In genomic region chr4:150220584-150220983, GRCm38 (mm10) we compare ENCODE assay signal across 9 mouse cellular contexts. TPM values are rescaled to one million over a fixed set of nuclear protein-coding genes. Genes with fewer than 3 reads are reported as not detected.
DNase-seq lines count a peak whose midpoint lies in the region; ATAC-seq and TF ChIP-seq lines count a peak whose summit lies in the region.
"Had no signal": no experiment of that assay in that cellular context is flagged by ENCODE, and none has a peak within 500 bp of the region (broad histone marks: within the 10 kb centered on the region; RNA-seq: fewer than 3 reads in every experiment).

No protein-coding gene starts in this region.

- peaks cover 12% of the 10 kb centered on the region for H3K4me1 ChIP-seq in heart, embryonic 10.5 days
- H3K4me1 ChIP-seq in intestine, postnatal 0 days (replicated peaks; ENCODE audit: control insufficient read depth, insufficient read depth, low read length) = no peaks in the 10 kb centered on the region
- peaks cover 24% of the 10 kb centered on the region for H3K4me1 ChIP-seq in liver, embryonic 15.5 days (replicated peaks)

- 0 out of 2 replicates have a peak, but pooled peaks cover 5% of the 10 kb centered on the region for H3K27me3 ChIP-seq in heart, embryonic 10.5 days (ENCODE audit: insufficient read depth, poor library complexity, severe bottlenecking)
- no peaks in the 10 kb centered on the region for H3K27me3 ChIP-seq in intestine, postnatal 0 days (replicated peaks; ENCODE audit: control insufficient read depth, insufficient read depth, low read length)
- no peaks in the 10 kb centered on the region for H3K27me3 ChIP-seq in liver, embryonic 15.5 days
- H3K27me3 ChIP-seq: CH12.LX had no signal

- peak overlapping the region; percentile 72 for H3K27ac ChIP-seq in heart, embryonic 10.5 days
- peak overlapping the region; percentile 86 for H3K27ac ChIP-seq in intestine, postnatal 0 days (ENCODE audit: low read depth, low read length)
- H3K27ac ChIP-seq in liver, embryonic 15.5 days (replicated peaks) = peak overlapping the region; percentile 63

- H3K36me3 ChIP-seq in heart, embryonic 10.5 days = no peaks in the 10 kb centered on the region
- no peaks in the 10 kb centered on the region for H3K36me3 ChIP-seq in intestine, postnatal 0 days (ENCODE audit: control insufficient read depth, insufficient read depth)
- no peaks in the 10 kb centered on the region for H3K36me3 ChIP-seq in liver, embryonic 15.5 days (replicated peaks)

- DNase-seq in heart, embryonic 10.5 days (ENCODE audit: low spot score) = no peak
- no peak for DNase-seq in heart, adult 11 months
- no peak for DNase-seq in right cerebral cortex, postnatal 4 days
- no peak for DNase-seq in right cerebral cortex, postnatal 14 days
- DNase-seq in cerebellum, adult 11 months = no peak

- no peaks in the 10 kb centered on the region for H3K9me3 ChIP-seq in heart, embryonic 10.5 days
- H3K9me3 ChIP-seq in intestine, postnatal 0 days (ENCODE audit: control insufficient read depth) = no peaks in the 10 kb centered on the region
- no peaks in the 10 kb centered on the region for H3K9me3 ChIP-seq in liver, embryonic 15.5 days (replicated peaks)

- 15% methylated on average over 11 of the region's 11 CpGs for WGBS in heart, embryonic 10.5 days
- 10% methylated on average over 11 of the region's 11 CpGs for WGBS in intestine, postnatal 0 days
- 26% methylated on average over 11 of the region's 11 CpGs for WGBS in liver, embryonic 15.5 days (ENCODE audit: insufficient replicate concordance)

- peak; percentile 50; the same call in 1 of the 2 replicates for ATAC-seq in common myeloid progenitor, adult 5-6 weeks (replicated peaks; ENCODE audit: low read depth, poor library complexity, severe bottlenecking)
- ATAC-seq in intestine, postnatal 0 days = peak; percentile 91
- peak; percentile 81 for ATAC-seq in liver, embryonic 15.5 days (ENCODE audit: insufficient read depth)

- 0 out of 2 replicates have a peak overlapping the region, but pooled peaks have one; percentile 52 for H3K9ac ChIP-seq in intestine, postnatal 0 days (ENCODE audit: low read depth, low read length)
- H3K9ac ChIP-seq in liver, embryonic 15.5 days = no peak overlapping the region

- peak overlapping the region; percentile 45 for H3K4me3 ChIP-seq in heart, embryonic 10.5 days
- no peak overlapping the region for H3K4me3 ChIP-seq in intestine, postnatal 0 days (ENCODE audit: low read depth, low read length)
- H3K4me3 ChIP-seq in liver, embryonic 15.5 days (replicated peaks) = peak overlapping the region; percentile 20; the same call in 1 of the 2 replicates

- 0 out of 2 replicates have a peak, but pooled peaks have one; percentile 1 for TF ChIP-seq CTCF in intestine, postnatal 0 days (IDR thresholded peaks at IDR 0.05; ENCODE audit: low read depth)

- H3K4me2 ChIP-seq in intestine, postnatal 0 days (replicated peaks; ENCODE audit: low read depth) = peak overlapping the region; percentile 52
- peak overlapping the region; percentile 57 for H3K4me2 ChIP-seq in liver, embryonic 15.5 days

RNA-seq across cellular contexts. Expression of gene Eno1, which starts 15.9 kb away (rescaled TPM):
- polyA plus RNA-seq in heart, embryonic 10.5 days (2016; fragmentation: Nextera tagmentation; extraction: Ambion mirVana) = 3,222 and 3,587 TPM in 2 replicates
- 176 and 200 TPM in 2 replicates for total RNA-seq in common myeloid progenitor, adult 5-6 weeks (2017)
- 644 and 733 TPM in 2 replicates for polyA plus RNA-seq in intestine, postnatal 0 days (2015; fragmentation: Nextera tagmentation; extraction: Ambion mirVana)
- 557 and 577 TPM in 2 replicates for polyA plus RNA-seq in liver, embryonic 15.5 days (2015; fragmentation: Nextera tagmentation; extraction: Ambion mirVana)

RNA-seq across cellular contexts. Expression of gene Car6, which starts 19.5 kb away (rescaled TPM):
- polyA plus RNA-seq in heart, embryonic 10.5 days (2016; fragmentation: Nextera tagmentation; extraction: Ambion mirVana) = not detected in 2 replicates
- total RNA-seq in common myeloid progenitor, adult 5-6 weeks (2017) = not detected in 2 replicates
- polyA plus RNA-seq in intestine, postnatal 0 days (2015; fragmentation: Nextera tagmentation; extraction: Ambion mirVana) = not detected in 2 replicates
- not detected in 2 replicates for polyA plus RNA-seq in liver, embryonic 15.5 days (2015; fragmentation: Nextera tagmentation; extraction: Ambion mirVana)
- total RNA-seq: CH12.LX had no signal
